Comparison of ENCODE assay signal across 8 mouse cellular contexts in genomic region chr10:67226109-67226508, GRCm38 (mm10). TPM values are rescaled to one million over a fixed set of nuclear protein-coding genes. Genes with fewer than 3 reads are reported as not detected.
DNase-seq lines count a peak whose midpoint lies in the region; ATAC-seq lines count a peak whose summit lies in the region.

No protein-coding gene starts in this region.

- H3K4me2 ChIP-seq in kidney, embryonic 14.5 days (replicated peaks; ENCODE audit: low read depth, low read length), result no peak overlapping the region

- H3K4me3 ChIP-seq in kidney, embryonic 14.5 days (ENCODE audit: low read length), result no peak overlapping the region

- intact Hi-C loops in left cerebral cortex, postnatal 4 days (cut with DNase I), result no loop called here

- H3K27ac ChIP-seq in kidney, embryonic 14.5 days (ENCODE audit: low read depth, low read length), result no peak overlapping the region

- no peaks in the 10 kb centered on the region for H3K9me3 ChIP-seq in kidney, embryonic 14.5 days (ENCODE audit: control insufficient read depth, low read length)

- H3K4me1 ChIP-seq in kidney, embryonic 14.5 days (ENCODE audit: control insufficient read depth, insufficient read depth, low read length), result no peaks in the 10 kb centered on the region

- peaks cover 51% of the 10 kb centered on the region; the same call in 1 of the 2 replicates for H3K36me3 ChIP-seq in kidney, embryonic 14.5 days (ENCODE audit: control insufficient read depth, insufficient read depth, low read length)

- H3K27me3 ChIP-seq in kidney, embryonic 14.5 days (ENCODE audit: control insufficient read depth, insufficient read depth, low read length), result no peaks in the 10 kb centered on the region

- WGBS in kidney, embryonic 14.5 days, result 88% methylated on average over 7 of the region's 7 CpGs

- H3K9ac ChIP-seq in kidney, embryonic 14.5 days (ENCODE audit: low read depth, low read length), result no peak overlapping the region

- DNase-seq in kidney, adult 11 months, result peak; percentile 35
- DNase-seq in adrenal gland, postnatal 36 days, result peak; percentile 37 to 58
- peak; percentile 46 to 61 for DNase-seq in frontal cortex, postnatal 36 days (ENCODE audit: low spot score in 2 of 2)
- DNase-seq in left cerebral cortex, postnatal 4 days, result peak; percentile 42
- DNase-seq in right cerebral cortex, postnatal 14 days, result peak; percentile 40
- DNase-seq in urinary bladder, postnatal 25 days (ENCODE audit: low spot score), result no peak

- no peak for ATAC-seq in kidney, embryonic 14.5 days (ENCODE audit: low FRiP score, low TSS enrichment)
- peak; percentile 55 for ATAC-seq in inflammation-experienced regulatory T-cells, adult 6 months

RNA-seq across cellular contexts. Expression of gene Nrbf2, which starts 59.0 kb away (rescaled TPM):
- 33.8 and 34.7 TPM in 2 replicates for polyA plus RNA-seq in kidney, embryonic 14.5 days (2014; fragmentation: Nextera tagmentation; extraction: Ambion mirVana)
- total RNA-seq in adrenal gland, postnatal 36 days (2021), result 10 to 100 TPM; 18.3 to 18.6 TPM
- 10 to 100 TPM; 30.7 to 35.8 (median 32.9) TPM for polyA plus RNA-seq in inflammation-experienced regulatory T-cells, adult 6 months (2017; shearing (Covaris generic))
- total RNA-seq in left cerebral cortex, postnatal 4 days (2021), result 10 to 100 TPM; 14.4 to 16.1 TPM
